Mouse (Mus musculus) gastrocnemius, adult 2 months (tissue): ENCODE results near the gene Gm21972. TPM values are rescaled to one million over a fixed set of nuclear protein-coding genes. Genes with fewer than 3 reads are reported as not detected.

Source experiments
- DNase-seq: peaks from one replicate; pipeline ENCODE4 v3.0.0; 2022
- H3K27ac ChIP-seq: fragments of 200-600 bp; 2 replicates; pipeline ENCODE4 v1.8.1; 2022; ENCODE audit warnings: mild to moderate bottlenecking
- H3K4me3 ChIP-seq: fragments of 200-600 bp; 2 replicates; pipeline ENCODE4 v1.8.1; 2022; ENCODE audit warnings: mild to moderate bottlenecking, moderate library complexity
- CTCF ChIP-seq: fragments of 200-600 bp; IDR thresholded peaks from 2 replicates; pipeline ENCODE4 v1.8.1; 2022; ENCODE audit warnings: antibody characterized with exemption, mild to moderate bottlenecking, moderate library complexity
- intact Hi-C: fragments of 180-260 bp; cut with DNase I; formaldehyde crosslinking; loops from one replicate; pipeline ENCODE4 v1.15.1; 2025
- total RNA-seq, 2 experiments: library from RNA; stranded (reverse); gene quantifications; 2 replicates each; pipeline ENCODE4 v1.2.3; 2021

Gm21972 gene
- total RNA-seq, 2 experiments from 2014 or later = 0.97 TPM; not detected in 1

DNA sequence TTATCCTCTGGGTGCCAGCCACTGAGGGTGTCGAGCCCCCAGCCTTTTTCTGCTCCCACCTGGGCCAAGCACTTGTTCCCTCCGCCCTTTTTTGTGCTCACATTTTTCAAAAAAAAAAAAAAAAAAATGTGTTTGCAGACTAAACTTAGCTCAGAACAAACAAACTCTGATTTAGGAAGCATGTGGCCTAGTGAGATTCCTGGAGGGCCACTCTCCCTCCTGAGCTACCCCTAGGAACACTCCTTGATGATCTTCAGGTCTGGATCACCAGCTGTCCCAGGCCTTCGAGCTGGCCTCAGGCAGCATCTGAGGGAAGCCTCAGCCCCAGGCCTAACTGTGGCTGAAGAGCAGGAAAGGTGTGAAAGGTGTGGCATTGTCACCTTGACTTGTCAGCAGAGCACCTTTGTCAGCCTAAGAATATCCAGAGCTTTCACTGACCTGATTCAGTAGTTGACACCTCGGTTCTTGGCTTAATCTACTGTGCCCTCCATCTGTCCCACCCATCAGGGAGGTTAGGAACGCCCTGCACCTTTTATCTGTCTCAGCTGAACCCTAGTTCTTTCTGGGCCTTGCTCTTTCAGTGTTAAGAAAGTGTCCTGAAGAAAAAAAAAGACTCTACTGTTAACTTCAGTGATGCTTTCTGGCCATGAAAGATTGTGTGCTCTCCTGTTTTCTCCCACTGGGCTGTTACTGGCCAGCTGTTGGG lies 48.7 kb downstream of the Gm21972 start:
- intact Hi-C loops = no loop called here
- no peak for TF ChIP-seq CTCF
- Histone ChIP-seq H3K4me3 (no peak overlapping the region), H3K27ac (no peak overlapping the region)
- no peak for DNase-seq

DNA sequence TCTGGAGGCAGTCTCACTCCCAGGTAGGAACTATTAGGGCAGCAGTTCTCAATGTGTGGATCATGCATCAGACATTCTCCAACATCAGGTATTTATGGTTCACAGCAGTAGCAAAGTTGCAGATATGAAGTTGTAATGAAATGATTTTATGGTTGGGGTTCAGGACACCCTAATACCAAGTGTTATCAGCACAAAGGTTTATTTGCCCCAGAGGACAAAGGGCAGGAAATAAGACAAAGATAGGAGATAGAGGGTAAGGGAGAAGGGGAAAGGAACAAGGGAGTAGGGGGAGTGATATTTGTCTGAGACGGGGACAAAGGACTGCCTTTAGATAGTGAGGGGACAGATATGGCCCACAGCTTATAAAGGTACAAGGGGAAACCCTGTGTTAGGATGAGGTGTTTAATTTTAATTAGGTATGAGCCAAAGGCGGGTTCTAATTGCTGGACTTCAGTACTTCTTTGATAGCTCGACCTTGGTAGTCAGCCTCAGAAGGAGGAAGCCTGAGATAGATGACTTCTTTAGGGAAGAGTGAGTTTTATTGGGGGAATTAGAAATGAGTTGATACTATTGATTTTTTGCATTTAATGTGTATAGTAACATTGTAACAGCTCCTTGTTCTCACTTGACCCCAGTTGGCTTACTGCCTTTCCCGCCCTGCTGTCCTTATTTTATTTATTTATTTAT lies 50.3 kb downstream of the Gm21972 start:
- Histone ChIP-seq H3K27ac (no peak overlapping the region), H3K4me3 (no peak overlapping the region)
- DNase-seq = no peak
- intact Hi-C loops = no loop called here
- TF ChIP-seq CTCF = no peak

DNA sequence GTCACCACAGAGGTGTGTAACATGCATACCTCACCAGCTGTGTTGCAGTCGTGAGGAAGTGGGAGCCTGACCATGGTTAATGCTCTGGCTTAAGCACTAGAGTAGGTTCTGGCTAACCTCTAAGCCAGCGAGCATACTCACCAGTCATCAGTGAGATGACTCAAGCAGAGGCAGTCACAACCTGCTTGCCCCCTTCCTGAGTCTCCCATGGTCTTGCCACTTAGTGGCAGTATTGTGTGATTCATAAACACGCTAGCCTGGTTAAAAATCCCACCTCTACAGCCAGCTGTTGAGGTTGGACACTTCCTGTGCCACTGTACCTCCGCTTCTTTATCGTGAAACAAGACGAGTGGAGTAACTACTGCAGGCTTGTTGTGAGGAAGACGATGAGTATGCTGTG lies 53.3 kb downstream of the Gm21972 start:
- intact Hi-C loops = no loop called here
- no peak for DNase-seq
- no peak overlapping the region for H3K27ac ChIP-seq
- no peak for TF ChIP-seq CTCF
- no peak overlapping the region for H3K4me3 ChIP-seq

DNA sequence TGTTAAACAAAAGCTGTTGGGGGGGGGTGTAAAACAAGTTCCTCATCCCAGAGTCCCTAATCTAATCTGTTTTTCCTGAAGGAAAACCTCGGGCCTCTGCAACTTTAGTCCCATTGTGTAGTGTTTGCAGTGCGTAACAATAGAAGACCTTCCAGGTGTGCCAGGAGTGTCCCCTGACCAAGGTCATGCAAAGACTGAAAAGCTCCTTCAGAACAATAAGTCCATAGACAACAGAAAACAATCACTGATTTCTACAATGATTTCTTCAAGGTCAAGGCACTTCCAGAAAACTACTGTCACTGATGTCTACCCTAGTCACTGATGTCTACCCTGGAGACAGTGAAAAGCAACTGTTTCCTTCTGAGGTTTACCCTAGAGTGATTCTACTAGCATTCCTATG lies 54.4 kb downstream of the Gm21972 start:
- no peak overlapping the region for H3K4me3 ChIP-seq
- H3K27ac ChIP-seq = no peak overlapping the region
- intact Hi-C loops = no loop called here
- no peak for TF ChIP-seq CTCF
- no peak for DNase-seq

DNA sequence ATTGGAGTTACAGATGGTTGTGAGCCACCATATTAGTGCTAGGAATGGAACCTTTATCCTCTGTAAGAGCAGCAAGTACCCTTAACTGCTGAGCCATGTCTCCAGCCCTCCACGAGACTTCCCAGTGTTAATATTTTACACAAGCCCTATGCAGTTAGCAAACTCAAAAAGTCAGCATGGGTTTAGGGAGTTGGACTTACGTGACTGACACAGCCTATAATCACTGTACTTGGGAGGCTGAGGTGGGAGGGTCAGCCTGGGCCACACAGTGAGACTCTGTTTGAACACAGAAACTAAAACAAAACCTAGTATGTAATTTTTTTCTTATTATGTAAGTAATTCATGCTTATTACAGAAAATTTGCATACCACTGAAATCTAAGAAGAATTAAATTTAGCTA lies 54.8 kb downstream of the Gm21972 start:
- intact Hi-C loops = no loop called here
- no peak for TF ChIP-seq CTCF
- Histone ChIP-seq H3K4me3 (no peak overlapping the region), H3K27ac (no peak overlapping the region)
- no peak for DNase-seq

DNA sequence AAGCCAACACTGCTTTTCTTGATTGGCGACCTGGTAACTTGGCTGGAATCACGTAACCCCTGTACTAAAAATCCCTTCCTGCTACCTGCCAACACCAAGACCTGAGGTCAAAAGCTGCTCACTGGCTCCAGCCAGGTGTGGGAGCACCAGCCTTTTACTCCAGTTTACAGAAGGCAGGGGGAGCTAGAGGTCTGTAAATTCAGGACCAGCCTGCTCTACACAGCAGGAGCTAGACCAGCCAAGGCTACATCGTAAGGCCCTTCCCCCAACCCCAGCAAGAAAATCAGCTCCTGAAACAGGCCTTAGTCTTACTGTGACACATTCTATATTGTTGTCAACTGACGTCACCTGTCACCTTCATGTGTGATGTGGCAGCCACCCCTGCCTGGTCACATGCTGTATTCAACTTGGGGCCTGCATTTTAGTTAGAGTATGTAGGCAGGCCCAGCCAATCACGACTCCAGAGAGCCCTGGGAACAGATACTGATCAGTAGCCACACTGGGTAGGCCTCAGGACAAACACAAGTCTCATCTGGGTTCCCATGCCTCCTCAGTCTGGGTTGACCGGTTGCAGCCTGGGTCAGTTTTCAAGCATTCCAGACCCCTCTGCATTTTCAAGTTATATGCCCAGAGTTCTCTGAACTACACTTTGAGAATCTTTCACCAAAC lies 55.7 kb downstream of the Gm21972 start:
- no peak for TF ChIP-seq CTCF
- no peak for DNase-seq
- Histone ChIP-seq H3K4me3 (no peak overlapping the region), H3K27ac (no peak overlapping the region)
- intact Hi-C loops = no loop called here

DNA sequence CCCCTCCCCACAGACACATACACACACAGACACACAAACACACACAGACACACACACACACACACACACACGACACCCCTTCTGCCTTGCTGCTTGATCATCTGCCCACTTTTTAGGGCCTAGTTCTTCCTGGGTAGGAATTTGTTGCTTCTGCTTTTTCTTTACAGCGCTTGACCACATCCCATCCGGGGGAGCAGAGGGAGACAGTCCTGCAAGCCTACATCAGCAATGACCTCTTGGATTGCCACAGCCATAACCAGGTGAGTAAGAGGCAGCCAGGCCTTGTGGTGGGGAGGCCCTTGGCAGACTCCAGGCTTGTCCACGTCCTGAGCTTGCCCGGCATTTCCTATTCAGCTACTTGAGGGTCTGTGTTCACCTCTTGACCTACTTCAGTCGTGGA lies 57.4 kb downstream of the Gm21972 start:
- DNase-seq = no peak
- H3K4me3 ChIP-seq = no peak overlapping the region
- TF ChIP-seq CTCF = no peak
- intact Hi-C loops = no loop called here
- no peak overlapping the region for H3K27ac ChIP-seq

DNA sequence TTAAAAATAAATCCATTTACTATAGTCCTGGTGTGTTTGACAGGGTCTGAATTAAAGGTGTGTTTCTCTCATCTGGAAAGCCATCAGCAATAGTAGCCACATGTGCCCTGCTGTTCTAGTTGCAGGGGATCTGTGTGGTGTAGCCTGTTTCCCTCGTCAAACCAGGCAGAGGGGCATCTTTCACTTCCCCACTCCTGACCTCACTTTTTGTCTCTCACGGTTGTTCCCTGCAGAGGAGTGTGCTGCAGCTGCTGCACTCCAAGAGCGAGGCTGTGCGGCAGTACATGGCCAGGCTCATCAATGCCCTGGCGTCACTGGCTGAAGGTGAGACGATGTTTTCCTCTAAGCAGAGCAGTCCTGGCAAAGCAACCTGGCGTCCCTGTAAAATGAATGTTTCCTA lies 60.6 kb downstream of the Gm21972 start:
- DNase-seq = no peak
- H3K27ac ChIP-seq = no peak overlapping the region
- TF ChIP-seq CTCF = no peak
- H3K4me3 ChIP-seq = no peak overlapping the region
- intact Hi-C loops = no loop called here

DNA sequence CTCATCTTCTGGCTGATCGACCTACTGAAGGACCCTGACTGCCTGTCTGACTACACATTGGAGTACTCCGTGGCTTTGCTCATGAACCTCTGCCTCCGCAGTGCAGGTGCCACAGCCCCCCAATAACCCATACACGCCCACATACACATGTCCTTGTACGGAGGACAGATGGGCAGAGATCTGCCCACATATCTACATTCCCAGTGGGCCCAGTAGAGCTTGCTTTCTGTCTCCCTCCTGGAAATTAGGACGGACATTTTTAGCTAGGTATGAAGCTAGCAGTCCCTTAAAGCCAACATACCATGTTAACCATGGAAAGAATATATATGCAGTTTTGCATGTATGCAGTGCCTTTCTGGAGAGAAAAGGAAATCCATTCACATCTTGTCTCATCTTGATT lies 64.8 kb downstream of the Gm21972 start:
- Histone ChIP-seq H3K4me3 (no peak overlapping the region), H3K27ac (no peak overlapping the region)
- no peak for TF ChIP-seq CTCF
- intact Hi-C loops = no loop called here
- no peak for DNase-seq

DNA sequence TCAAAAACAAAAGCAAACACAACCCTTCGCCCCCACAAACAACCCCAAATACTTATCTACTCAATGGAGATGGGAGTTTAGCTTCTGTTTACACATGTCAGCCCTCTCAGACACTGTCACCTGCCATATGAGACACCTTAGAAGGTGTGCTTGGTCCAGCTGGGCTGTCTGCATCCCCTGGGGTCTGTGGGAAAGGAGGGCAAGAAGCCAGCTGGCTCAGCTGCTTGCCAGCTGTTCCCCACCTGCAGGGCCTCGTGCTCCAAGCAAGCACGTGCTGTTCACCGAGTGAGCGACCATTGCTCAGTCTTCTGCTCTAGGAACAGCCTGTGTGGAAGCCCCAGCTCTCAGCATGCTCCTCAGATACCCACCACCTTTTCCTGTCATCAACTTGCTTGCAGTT lies 65.6 kb downstream of the Gm21972 start:
- Histone ChIP-seq H3K4me3 (no peak overlapping the region), H3K27ac (no peak overlapping the region)
- DNase-seq = no peak
- intact Hi-C loops = no loop called here
- no peak for TF ChIP-seq CTCF

DNA sequence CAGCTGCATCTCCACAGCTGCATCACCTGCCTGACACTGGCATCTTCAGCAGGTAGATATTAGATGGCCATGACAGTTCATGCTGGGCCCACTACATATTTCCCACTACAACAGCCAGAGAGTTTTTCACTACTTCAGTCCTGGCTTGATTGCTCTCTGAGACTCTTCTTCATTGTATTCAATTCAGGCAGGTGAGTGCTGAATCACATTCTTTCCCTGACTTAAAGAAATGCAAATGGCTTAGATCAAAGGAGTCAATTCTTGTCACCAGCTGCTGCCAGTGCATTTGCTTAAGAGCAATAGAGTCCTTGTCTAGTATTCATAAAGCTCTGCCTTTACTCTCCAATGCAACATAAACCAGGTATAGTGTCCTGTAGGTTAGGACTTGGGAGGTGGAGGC lies 67.9 kb downstream of the Gm21972 start:
- no peak overlapping the region for H3K27ac ChIP-seq
- no peak for TF ChIP-seq CTCF
- H3K4me3 ChIP-seq = no peak overlapping the region
- no peak for DNase-seq
- intact Hi-C loops = no loop called here

DNA sequence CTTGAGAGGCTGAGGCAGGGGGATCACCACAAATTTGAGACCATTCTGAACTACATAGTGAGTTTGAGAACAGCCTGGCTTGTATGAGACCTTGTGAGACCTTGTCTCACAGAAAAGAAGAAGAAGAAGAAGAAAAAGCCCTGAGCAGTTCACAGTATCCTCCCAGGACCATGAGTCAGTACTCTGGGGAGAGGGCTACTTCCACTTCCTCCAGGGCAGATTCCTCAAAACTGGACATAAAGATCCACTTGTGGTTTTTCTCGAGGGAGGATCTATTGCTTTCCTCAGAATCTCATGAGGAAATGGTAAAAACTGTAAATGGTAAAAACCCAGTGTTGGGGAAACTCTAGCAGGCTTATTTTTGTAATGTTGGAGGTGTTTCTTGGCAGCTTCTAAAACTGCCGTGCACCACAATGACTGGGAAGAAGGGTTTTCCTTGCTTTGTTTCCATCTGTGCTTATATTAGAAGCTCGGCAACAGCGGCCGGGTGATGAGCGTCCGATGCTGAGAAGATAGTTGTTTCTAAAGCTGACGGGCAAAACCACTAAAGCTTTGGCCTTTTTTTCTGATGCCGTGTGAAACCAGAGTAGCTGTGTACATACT lies 69.3 kb downstream of the Gm21972 start:
- H3K4me3 ChIP-seq = no peak overlapping the region
- intact Hi-C loops = no loop called here
- no peak for TF ChIP-seq CTCF
- no peak overlapping the region for H3K27ac ChIP-seq
- DNase-seq = no peak

DNA sequence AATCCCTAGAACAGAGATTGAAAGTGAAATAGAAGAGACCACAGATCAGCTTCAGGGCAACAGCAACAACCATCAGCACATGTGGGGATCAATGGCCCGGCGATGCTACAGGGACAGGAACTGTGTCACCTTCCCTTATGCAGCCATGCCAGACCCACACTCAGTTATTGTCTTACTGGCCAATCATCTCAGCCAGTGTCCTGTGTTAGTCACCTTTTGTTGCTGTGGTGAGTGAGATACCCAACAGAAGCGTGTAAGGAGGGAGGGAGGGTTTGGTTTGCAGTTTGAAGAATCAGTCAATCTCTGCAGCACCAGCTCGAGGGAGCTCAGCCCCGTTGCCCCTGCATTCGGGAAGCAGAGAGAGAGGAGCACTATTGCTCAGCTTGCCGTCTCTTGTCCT lies 77.2 kb downstream of the Gm21972 start:
- no peak overlapping the region for H3K27ac ChIP-seq
- intact Hi-C loops = no loop called here
- no peak for TF ChIP-seq CTCF
- H3K4me3 ChIP-seq = no peak overlapping the region
- DNase-seq = no peak
